Mouse (Mus musculus): Measurements from ENCODE around the gene Gm16442. TPM values are rescaled to one million over a fixed set of nuclear protein-coding genes. Genes with fewer than 3 reads are reported as not detected.
"Not testable (repeated sequence)": the region's sequence is repeated elsewhere in the genome, so short reads cannot be mapped to it uniquely, and the experiment has no call there.

Gene Gm16442
- not detected in 2 replicates for polyA plus RNA-seq (2015; fragmentation: Nextera tagmentation; extraction: Ambion mirVana)

DNA sequence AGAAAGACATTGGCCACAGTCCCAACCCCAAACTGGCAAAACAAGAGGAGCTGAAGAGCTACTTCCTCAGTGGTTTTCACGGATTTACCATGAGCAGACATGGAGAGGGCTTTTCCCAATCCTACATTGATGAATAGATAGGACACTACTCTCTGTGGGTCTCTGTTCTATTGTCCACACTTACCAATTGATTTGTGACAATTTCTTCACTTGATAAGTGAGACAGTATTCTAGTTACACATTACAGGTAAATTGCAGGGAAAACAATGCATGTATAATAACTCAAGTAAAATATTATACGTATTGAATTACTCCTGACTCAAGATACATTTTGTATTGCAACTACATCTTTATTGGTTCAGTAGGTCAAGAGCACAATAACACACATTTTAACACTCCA is at the start of gene Gm16442:
Gene Gm16442, minus strand, starts transcription at position 101 of the 400 bp plus-strand sequence.
- no CpG with 5 or more reads among the region's 2 CpGs for WGBS
- H3K4me1 ChIP-seq; H3K9ac ChIP-seq; H3K4me3 ChIP-seq; ATAC-seq (ENCODE audit: insufficient number of reproducible peaks, low FRiP score, low TSS enrichment, low read depth); H3K27me3 ChIP-seq; H3K27ac ChIP-seq; H3K9me3 ChIP-seq; H3K4me2 ChIP-seq; H3K36me3 ChIP-seq: not testable (repeated sequence)

GRCm38 (mm10) chr7:20168277-20168676 is 45.9 kb upstream of the Gm16442 start, which contains the start of gene Vmn1r94:
Gene Vmn1r94 (minus strand): TSS chr7:20168377.
- not testable (repeated sequence) for H3K36me3 ChIP-seq; H3K27ac ChIP-seq; H3K4me2 ChIP-seq; H3K9me3 ChIP-seq; H3K27me3 ChIP-seq; ATAC-seq (ENCODE audit: insufficient number of reproducible peaks, low FRiP score, low TSS enrichment, low read depth); H3K4me1 ChIP-seq; H3K4me3 ChIP-seq; H3K9ac ChIP-seq
- WGBS, result no CpG with 5 or more reads among the region's 3 CpGs

- not testable (repeated sequence) for H3K9me3 ChIP-seq; ATAC-seq (ENCODE audit: insufficient number of reproducible peaks, low FRiP score, low TSS enrichment, low read depth); H3K4me3 ChIP-seq; H3K27me3 ChIP-seq; H3K4me2 ChIP-seq; H3K4me1 ChIP-seq; H3K9ac ChIP-seq; H3K27ac ChIP-seq; H3K36me3 ChIP-seq
- WGBS, result no CpG with 5 or more reads among the region's 5 CpGs
Observed at GRCm38 (mm10) chr7:20138988-20139387, 16.6 kb upstream of the Gm16442 start, which contains the start of gene Vmn1r93. Gene Vmn1r93 (minus strand): TSS chr7:20139088.

DNA sequence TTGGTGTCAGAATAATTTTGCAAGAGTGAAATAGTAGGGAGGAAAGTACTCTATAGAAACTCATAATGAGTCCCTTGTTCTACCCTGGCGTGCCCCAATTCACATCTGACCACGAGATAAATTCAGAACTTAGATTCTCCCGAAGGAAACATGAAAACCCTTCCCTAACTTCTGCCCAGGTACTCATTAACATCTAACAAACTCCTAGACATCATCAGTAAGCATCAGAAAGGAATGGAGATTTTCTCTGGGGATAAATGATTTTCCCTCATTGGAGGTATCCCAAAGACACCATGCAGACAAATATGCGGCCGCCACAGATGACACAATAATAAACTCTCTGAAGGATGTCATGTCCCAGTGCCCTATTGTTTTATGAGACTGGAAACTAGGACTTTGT is 23.0 kb downstream of the Gm16442 start, which contains the start of gene Vmn1r91:
Gene Vmn1r91, plus strand, starts transcription at position 301 of the 400 bp plus-strand sequence.
- not testable (repeated sequence) for H3K27ac ChIP-seq; H3K36me3 ChIP-seq; H3K9ac ChIP-seq; ATAC-seq (ENCODE audit: insufficient number of reproducible peaks, low FRiP score, low TSS enrichment, low read depth); H3K9me3 ChIP-seq; H3K4me1 ChIP-seq; H3K4me2 ChIP-seq; H3K27me3 ChIP-seq; H3K4me3 ChIP-seq
- 82% methylated on average over 5 of the region's 5 CpGs for WGBS

- H3K4me1 ChIP-seq; ATAC-seq (ENCODE audit: insufficient number of reproducible peaks, low FRiP score, low TSS enrichment, low read depth): not testable (repeated sequence)
- WGBS, result 74% methylated on average over 18 of the region's 18 CpGs
Observed at GRCm38 (mm10) chr7:20078118-20078517, 44.3 kb downstream of the Gm16442 start.

More at GRCm38 (mm10) chr7:20078118-20078517, 44.3 kb downstream of the Gm16442 start:
- not testable (repeated sequence) for H3K4me3 ChIP-seq, H3K9ac ChIP-seq, H3K36me3 ChIP-seq, H3K9me3 ChIP-seq, H3K27me3 ChIP-seq, H3K27ac ChIP-seq, H3K4me2 ChIP-seq

Other genes with a start within 250 kb of the Gm16442 start
- 11.1 and 11.2 TPM in 2 replicates for gene Ceacam19, start 234.6 kb downstream of the Gm16442 start, polyA plus RNA-seq (2015; fragmentation: Nextera tagmentation; extraction: Ambion mirVana)
- 13.4 and 13.7 TPM in 2 replicates for gene Pvr, start 201.4 kb downstream of the Gm16442 start, polyA plus RNA-seq (2015; fragmentation: Nextera tagmentation; extraction: Ambion mirVana)
- 0.15 TPM in 1 of 2 replicates, not detected in the other for gene Igsf23, start 171.8 kb downstream of the Gm16442 start, polyA plus RNA-seq (2015; fragmentation: Nextera tagmentation; extraction: Ambion mirVana)
- not detected in 2 replicates for gene Ceacam20, start 157.2 kb downstream of the Gm16442 start, polyA plus RNA-seq (2015; fragmentation: Nextera tagmentation; extraction: Ambion mirVana)
- gene Nlrp9b, start 131.1 kb downstream of the Gm16442 start, polyA plus RNA-seq (2015; fragmentation: Nextera tagmentation; extraction: Ambion mirVana), result not detected in 2 replicates
- gene Vmn1r91, start 22.9 kb downstream of the Gm16442 start, polyA plus RNA-seq (2015; fragmentation: Nextera tagmentation; extraction: Ambion mirVana), result not detected in 2 replicates
- gene Vmn1r93, start 16.5 kb upstream of the Gm16442 start, polyA plus RNA-seq (2015; fragmentation: Nextera tagmentation; extraction: Ambion mirVana), result not detected in 2 replicates
- gene Vmn1r94, start 45.8 kb upstream of the Gm16442 start, polyA plus RNA-seq (2015; fragmentation: Nextera tagmentation; extraction: Ambion mirVana), result not detected in 2 replicates
- gene Vmn1r95, start 71.1 kb upstream of the Gm16442 start, polyA plus RNA-seq (2015; fragmentation: Nextera tagmentation; extraction: Ambion mirVana), result not detected in 2 replicates
- not detected in 2 replicates for gene Gm6164, start 83.0 kb upstream of the Gm16442 start, polyA plus RNA-seq (2015; fragmentation: Nextera tagmentation; extraction: Ambion mirVana)
- not detected in 2 replicates for gene Gm4498, start 111.2 kb upstream of the Gm16442 start, polyA plus RNA-seq (2015; fragmentation: Nextera tagmentation; extraction: Ambion mirVana)
- not detected in 2 replicates for gene Gm5890, start 140.3 kb upstream of the Gm16442 start, polyA plus RNA-seq (2015; fragmentation: Nextera tagmentation; extraction: Ambion mirVana)
- gene Gm4133, start 211.5 kb upstream of the Gm16442 start, polyA plus RNA-seq (2015; fragmentation: Nextera tagmentation; extraction: Ambion mirVana), result not detected in 2 replicates